Mouse (Mus musculus): ENCODE measurements at regions not wholly inside any gene's neighbourhood (a gene's known extent, or its start where the extent isn't known, plus 50 kb on each side); places are given as distances from the start of the nearest gene placed in this dataset.

DNA sequence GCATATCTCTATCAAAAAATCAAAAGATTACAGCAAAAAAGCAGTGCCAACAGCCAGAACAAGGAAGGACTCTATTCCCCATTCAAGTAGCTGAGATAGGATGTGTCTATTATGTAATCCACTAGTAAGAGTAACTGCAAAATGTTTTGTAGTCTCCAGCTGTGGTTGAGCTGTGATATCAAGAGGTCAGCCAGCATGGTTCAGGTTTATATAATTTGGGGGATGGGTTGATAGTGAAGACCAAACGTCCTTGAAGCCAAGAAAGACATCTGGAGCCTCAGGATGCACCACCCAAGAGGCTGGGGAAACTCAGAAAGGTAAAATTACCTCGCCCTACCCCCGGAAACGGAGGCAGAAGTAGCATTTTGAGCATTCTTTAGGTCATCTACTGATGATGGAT lies 158.3 kb upstream of the Plxnc1 start:
- H3K27ac ChIP-seq = no peak overlapping the region
- no peak overlapping the region for H3K4me3 ChIP-seq
- DNase-seq (ENCODE audit: low spot score) = no peak
- no peaks in the 10 kb centered on the region for H3K9me3 ChIP-seq (replicated peaks)
- WGBS = 80% methylated on average over 4 of the region's 4 CpGs
- H3K36me3 ChIP-seq = no peaks in the 10 kb centered on the region
- no peaks in the 10 kb centered on the region for H3K27me3 ChIP-seq (ENCODE audit: low read depth, poor library complexity, severe bottlenecking)
- H3K4me1 ChIP-seq = peaks cover 11% of the 10 kb centered on the region; the same call in 1 of the 2 replicates

GRCm38 (mm10) chr10:95099906-95100305 lies 155.3 kb upstream of the Plxnc1 start:
- Histone ChIP-seq H3K9me3 (replicated peaks) (no peaks in the 10 kb centered on the region), H3K4me1 (peaks cover 10% of the 10 kb centered on the region; the same call in 1 of the 2 replicates), H3K27ac (no peak overlapping the region), H3K36me3 (no peaks in the 10 kb centered on the region), H3K4me3 (no peak overlapping the region), H3K27me3 (ENCODE audit: low read depth, poor library complexity, severe bottlenecking) (no peaks in the 10 kb centered on the region)
- DNase-seq (ENCODE audit: low spot score) = no peak
- WGBS = 76% methylated on average over 5 of the region's 5 CpGs

DNA sequence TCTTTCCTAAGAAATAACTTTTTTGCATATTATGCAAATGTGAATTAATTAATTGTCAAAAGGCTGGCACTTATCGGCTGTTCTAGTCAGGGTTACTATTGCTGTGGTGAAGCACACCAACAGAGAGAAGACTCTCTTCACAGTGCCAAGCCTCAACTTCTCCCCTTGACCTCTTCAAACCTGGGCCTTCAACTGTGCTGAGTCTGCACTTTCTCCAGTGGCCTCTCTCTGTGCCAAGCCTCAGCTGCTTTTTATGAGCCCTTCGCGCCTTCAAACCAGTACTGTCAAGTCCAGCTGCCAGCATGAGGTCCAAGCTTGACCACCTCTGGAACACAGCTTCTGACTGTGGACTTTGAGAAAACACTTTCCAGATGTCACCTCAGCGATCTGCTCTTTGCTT lies 151.2 kb upstream of the Plxnc1 start:
- 81% methylated on average over 4 of the region's 4 CpGs for WGBS
- Histone ChIP-seq H3K36me3 (no peaks in the 10 kb centered on the region), H3K4me1 (peaks cover 17% of the 10 kb centered on the region), H3K27ac (no peak overlapping the region), H3K4me3 (no peak overlapping the region), H3K9me3 (replicated peaks) (no peaks in the 10 kb centered on the region), H3K27me3 (ENCODE audit: low read depth, poor library complexity, severe bottlenecking) (peaks cover 11% of the 10 kb centered on the region; the same call in 1 of the 2 replicates)
- no peak for DNase-seq (ENCODE audit: low spot score)

DNA sequence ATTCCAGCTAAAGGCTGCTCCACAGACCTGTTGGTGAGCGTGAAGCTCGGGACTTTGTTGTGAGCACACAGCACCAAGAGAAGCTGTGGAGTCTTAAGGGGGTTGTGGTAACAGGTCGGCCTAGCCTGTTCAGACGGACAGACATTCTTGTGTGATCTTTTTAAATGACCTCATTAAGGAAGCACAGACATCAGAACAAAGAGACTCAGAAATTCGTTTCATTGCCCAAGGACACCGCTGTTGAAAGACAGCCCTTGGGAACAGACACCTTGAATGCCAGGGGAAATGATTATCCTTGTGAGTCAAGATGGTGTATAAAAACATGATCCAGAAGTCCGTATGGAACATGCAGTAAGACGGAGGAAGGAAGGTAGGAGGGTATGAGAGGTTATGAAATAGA lies 150.1 kb upstream of the Plxnc1 start:
- Histone ChIP-seq H3K4me1 (peaks cover 20% of the 10 kb centered on the region), H3K36me3 (no peaks in the 10 kb centered on the region), H3K9me3 (replicated peaks) (no peaks in the 10 kb centered on the region), H3K4me3 (no peak overlapping the region), H3K27me3 (ENCODE audit: low read depth, poor library complexity, severe bottlenecking) (peaks cover 12% of the 10 kb centered on the region; the same call in 1 of the 2 replicates), H3K27ac (no peak overlapping the region)
- WGBS = 72% methylated on average over 8 of the region's 8 CpGs
- DNase-seq (ENCODE audit: low spot score) = no peak

DNA sequence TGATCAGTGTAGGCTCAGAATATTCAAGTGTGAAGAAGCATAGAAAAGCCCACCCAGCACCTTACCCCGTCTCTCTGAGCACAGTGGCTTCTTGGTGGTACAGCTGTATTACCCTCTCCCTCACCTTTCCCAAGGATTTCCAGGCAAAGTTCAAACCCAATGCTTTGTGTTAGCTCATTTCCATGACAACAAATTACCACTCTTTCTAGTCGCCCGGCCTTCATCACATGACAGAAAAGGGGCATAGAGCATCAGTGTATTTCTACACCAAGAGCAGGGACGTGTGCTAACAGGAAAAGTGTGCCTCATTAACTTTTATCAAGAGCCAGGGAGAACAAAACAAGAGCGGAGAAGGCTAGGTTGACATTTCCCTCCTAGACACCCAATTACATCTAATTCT lies 148.6 kb upstream of the Plxnc1 start:
- DNase-seq (ENCODE audit: low spot score) = no peak
- WGBS = 53% methylated on average over 5 of the region's 5 CpGs
- H3K27ac ChIP-seq = no peak overlapping the region

DNA sequence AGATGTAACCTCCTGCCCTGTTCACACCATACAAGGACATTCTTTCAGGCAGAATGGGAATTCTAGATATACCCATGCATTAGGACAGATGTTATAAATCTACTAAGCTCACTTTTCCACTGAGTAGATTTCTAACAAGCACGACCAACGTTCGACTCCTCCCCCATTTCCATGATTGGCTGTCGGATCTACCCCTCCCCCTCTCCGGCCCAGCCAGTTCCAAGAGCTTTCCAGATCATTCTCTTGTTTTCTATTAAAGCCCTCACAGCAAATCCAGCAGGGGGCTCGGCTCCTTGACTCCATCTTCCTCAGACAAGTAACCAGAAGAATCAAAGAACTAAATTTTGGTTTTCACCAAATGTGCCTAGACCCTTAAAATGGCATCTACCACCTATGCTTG lies 146.5 kb upstream of the Plxnc1 start:
- H3K27me3 ChIP-seq (ENCODE audit: low read depth, poor library complexity, severe bottlenecking) = peaks cover 46% of the 10 kb centered on the region
- H3K9me3 ChIP-seq (replicated peaks) = no peaks in the 10 kb centered on the region
- no peaks in the 10 kb centered on the region for H3K36me3 ChIP-seq
- H3K27ac ChIP-seq = no peak overlapping the region
- no peak for DNase-seq (ENCODE audit: low spot score)
- no peak overlapping the region for H3K4me3 ChIP-seq
- 69% methylated on average over 6 of the region's 6 CpGs for WGBS
- peaks cover 21% of the 10 kb centered on the region for H3K4me1 ChIP-seq

More for the DNA sequence above, 148.6 kb upstream of the Plxnc1 start:
- Histone ChIP-seq H3K27me3 (ENCODE audit: low read depth, poor library complexity, severe bottlenecking) (peaks cover 26% of the 10 kb centered on the region), H3K4me1 (peaks cover 22% of the 10 kb centered on the region), H3K36me3 (no peaks in the 10 kb centered on the region), H3K4me3 (no peak overlapping the region), H3K9me3 (replicated peaks) (no peaks in the 10 kb centered on the region)

- 75% methylated on average over 4 of the region's 4 CpGs for WGBS
- no peak for DNase-seq (ENCODE audit: low spot score)
- H3K9me3 ChIP-seq (replicated peaks) = no peaks in the 10 kb centered on the region
These were observed 146.0 kb upstream of the Plxnc1 start for GRCm38 (mm10) chr10:95090641-95091040.

GRCm38 (mm10) chr10:95090035-95090434 lies 145.4 kb upstream of the Plxnc1 start:
- 84% methylated on average over 9 of the region's 9 CpGs for WGBS
- H3K9me3 ChIP-seq (replicated peaks) = no peaks in the 10 kb centered on the region
- no peak for DNase-seq (ENCODE audit: low spot score)
- peaks cover 14% of the 10 kb centered on the region for H3K4me1 ChIP-seq
- no peaks in the 10 kb centered on the region for H3K36me3 ChIP-seq
- no peak overlapping the region for H3K27ac ChIP-seq
- peaks cover 52% of the 10 kb centered on the region for H3K27me3 ChIP-seq (ENCODE audit: low read depth, poor library complexity, severe bottlenecking)
- no peak overlapping the region for H3K4me3 ChIP-seq

More at GRCm38 (mm10) chr10:95090641-95091040, 146.0 kb upstream of the Plxnc1 start:
- Histone ChIP-seq H3K4me3 (no peak overlapping the region), H3K4me1 (peaks cover 17% of the 10 kb centered on the region), H3K27ac (no peak overlapping the region), H3K27me3 (ENCODE audit: low read depth, poor library complexity, severe bottlenecking) (peaks cover 51% of the 10 kb centered on the region), H3K36me3 (no peaks in the 10 kb centered on the region)

DNA sequence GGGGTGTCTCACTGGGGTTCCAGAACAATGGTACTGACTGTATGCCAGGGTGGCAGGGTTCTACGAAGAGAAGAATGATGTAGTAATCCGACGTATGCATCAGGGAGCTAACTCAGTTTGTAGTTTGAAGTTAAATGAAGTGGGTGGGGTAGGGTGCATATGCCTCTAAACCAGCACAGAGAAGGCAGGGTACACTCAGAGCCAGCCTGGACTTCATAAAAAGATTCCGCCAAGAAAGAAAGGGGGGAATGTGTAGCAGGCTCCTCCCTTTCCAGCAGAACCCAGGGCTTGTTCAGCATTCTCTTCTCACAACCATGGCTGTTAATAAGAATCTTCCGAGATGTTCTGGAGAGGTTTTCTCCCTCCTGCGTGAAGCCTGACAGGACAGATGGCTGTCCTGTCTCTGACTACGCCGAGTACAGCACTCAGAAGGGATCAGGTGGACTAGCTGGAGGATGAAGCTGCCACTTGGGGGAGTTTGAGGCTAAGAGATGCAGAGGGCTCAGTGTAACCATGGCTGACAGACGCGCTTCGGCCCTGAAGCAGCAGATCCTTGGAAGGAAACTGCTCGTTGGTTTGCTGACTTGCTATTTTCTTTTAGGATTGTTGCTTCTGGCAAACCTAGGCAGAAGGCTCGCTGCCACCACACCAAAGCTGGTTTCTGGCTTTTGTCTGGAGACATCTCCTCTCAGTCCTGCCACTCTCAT lies 143.4 kb upstream of the Plxnc1 start:
- H3K4me3 ChIP-seq = no peak overlapping the region
- peak; percentile 60 for DNase-seq (ENCODE audit: low spot score)
- peaks cover 20% of the 10 kb centered on the region for H3K4me1 ChIP-seq
- no peak overlapping the region for H3K27ac ChIP-seq
- 43% methylated on average over 13 of the region's 13 CpGs for WGBS
- peaks cover 50% of the 10 kb centered on the region for H3K27me3 ChIP-seq (ENCODE audit: low read depth, poor library complexity, severe bottlenecking)
- no peaks in the 10 kb centered on the region for H3K9me3 ChIP-seq (replicated peaks)
- no peaks in the 10 kb centered on the region for H3K36me3 ChIP-seq

DNA sequence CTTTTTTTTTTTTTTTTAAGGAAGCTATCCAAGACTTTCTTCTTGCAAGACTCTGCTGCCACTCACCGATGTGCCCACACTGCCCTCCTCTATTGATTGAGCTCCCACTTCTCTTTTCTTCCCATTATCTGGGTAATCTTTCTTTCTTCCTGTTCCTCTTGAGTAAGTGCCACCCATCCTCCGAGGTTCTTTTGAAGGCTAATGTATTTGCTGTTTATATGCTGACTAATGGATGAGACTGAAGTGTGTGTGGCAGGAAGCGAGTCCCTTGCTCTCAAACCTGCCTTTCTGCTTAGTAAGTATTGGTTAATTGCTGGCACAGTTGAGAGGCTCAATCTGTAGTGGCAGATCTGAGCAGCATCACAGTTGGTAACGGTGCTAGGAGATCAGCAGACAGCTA lies 142.1 kb upstream of the Plxnc1 start:
- 59% methylated on average over 4 of the region's 4 CpGs for WGBS
- DNase-seq (ENCODE audit: low spot score) = no peak
- Histone ChIP-seq H3K36me3 (no peaks in the 10 kb centered on the region), H3K4me1 (peaks cover 25% of the 10 kb centered on the region), H3K27ac (no peak overlapping the region), H3K9me3 (replicated peaks) (no peaks in the 10 kb centered on the region), H3K27me3 (ENCODE audit: low read depth, poor library complexity, severe bottlenecking) (peaks cover 40% of the 10 kb centered on the region), H3K4me3 (no peak overlapping the region)

DNA sequence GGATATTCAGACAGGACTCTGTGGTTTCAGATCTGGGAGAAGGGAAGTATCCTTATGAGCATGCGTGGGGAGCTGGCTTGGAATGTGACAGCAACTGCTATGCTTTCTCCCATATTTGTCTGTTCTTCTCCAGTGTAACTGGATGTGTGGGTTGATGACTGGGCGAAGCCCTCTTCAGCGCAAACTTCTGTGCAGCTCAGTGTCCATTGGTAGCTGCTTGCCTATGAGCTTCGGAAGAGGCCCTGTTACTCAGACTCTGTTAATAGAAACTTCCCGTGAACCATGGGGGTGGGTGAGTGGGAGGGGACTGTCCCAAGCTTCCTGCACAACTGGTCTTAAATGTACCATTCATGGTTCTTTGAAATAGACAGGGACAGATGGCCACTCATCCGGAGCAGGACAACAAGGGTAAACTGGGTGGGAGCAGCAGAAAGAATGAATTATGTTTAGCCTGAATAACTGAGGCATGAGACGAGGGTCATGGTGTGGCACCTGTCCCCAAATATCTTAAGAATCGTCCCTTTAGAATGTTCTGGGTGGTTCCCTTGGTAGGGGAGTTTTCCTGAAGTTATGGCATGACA lies 141.1 kb upstream of the Plxnc1 start:
- WGBS = 89% methylated on average over 8 of the region's 8 CpGs
- no peak overlapping the region for H3K4me3 ChIP-seq
- no peaks in the 10 kb centered on the region for H3K36me3 ChIP-seq

DNA sequence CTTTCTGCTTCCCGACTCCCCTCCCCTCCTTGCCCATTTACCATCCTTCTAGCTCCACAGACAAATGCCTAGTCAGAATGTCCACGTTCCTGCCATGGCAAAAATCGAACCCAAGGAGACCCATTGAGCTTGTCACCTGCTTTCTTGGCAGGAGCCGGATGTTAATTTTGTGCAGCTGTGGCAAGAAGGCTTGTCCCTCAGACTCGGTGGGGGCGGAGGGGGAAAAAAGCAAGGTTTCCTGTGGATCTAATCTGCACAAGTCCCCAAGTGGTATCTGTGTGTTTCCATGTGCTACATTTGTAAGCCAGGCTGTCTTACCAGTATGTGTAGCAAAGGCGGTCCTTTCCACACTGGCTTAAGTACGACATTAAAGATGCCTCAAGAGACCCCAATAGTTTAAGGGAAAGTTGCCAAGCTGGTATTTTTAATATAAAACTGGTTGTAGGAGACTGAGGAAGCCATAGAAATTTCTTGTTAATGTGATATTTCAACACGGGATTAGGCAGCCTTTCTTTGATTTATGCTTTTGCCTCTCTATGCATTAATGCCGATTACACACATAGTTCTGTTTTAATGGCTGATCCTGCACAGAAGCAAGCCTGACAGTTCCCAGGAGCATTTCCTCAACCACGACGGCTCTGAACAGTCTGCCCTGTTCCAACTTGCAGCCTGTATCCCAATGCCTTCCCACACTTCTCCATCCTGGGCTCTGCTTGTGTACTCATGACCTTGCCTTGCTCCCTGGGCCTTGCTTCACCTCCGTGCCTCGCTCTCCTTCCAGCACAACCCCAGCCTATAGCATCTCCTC lies 138.9 kb upstream of the Plxnc1 start:
- no peak for DNase-seq (ENCODE audit: low spot score)
- Histone ChIP-seq H3K4me1 (peaks cover 22% of the 10 kb centered on the region), H3K9me3 (replicated peaks) (no peaks in the 10 kb centered on the region), H3K27ac (no peak overlapping the region), H3K27me3 (ENCODE audit: low read depth, poor library complexity, severe bottlenecking) (peaks cover 27% of the 10 kb centered on the region), H3K4me3 (no peak overlapping the region), H3K36me3 (no peaks in the 10 kb centered on the region)
- WGBS = 60% methylated on average over 14 of the region's 14 CpGs

More for the DNA sequence above, 141.1 kb upstream of the Plxnc1 start:
- Histone ChIP-seq H3K9me3 (replicated peaks) (no peaks in the 10 kb centered on the region), H3K27me3 (ENCODE audit: low read depth, poor library complexity, severe bottlenecking) (peaks cover 40% of the 10 kb centered on the region), H3K4me1 (peaks cover 24% of the 10 kb centered on the region), H3K27ac (no peak overlapping the region)
- DNase-seq (ENCODE audit: low spot score) = no peak

- Histone ChIP-seq H3K4me1 (peaks cover 20% of the 10 kb centered on the region), H3K27ac (no peak overlapping the region), H3K36me3 (no peaks in the 10 kb centered on the region), H3K9me3 (replicated peaks) (no peaks in the 10 kb centered on the region), H3K4me3 (no peak overlapping the region), H3K27me3 (ENCODE audit: low read depth, poor library complexity, severe bottlenecking) (peaks cover 21% of the 10 kb centered on the region)
- WGBS = 91% methylated on average over 5 of the region's 5 CpGs
- no peak for DNase-seq (ENCODE audit: low spot score)
These were observed 138.0 kb upstream of the Plxnc1 start for GRCm38 (mm10) chr10:95082634-95083033.
